Comparison of ENCODE assay signal across 13 mouse cellular contexts in genomic region chr10:34431783-34432182, GRCm38 (mm10). TPM values are rescaled to one million over a fixed set of nuclear protein-coding genes. Genes with fewer than 3 reads are reported as not detected.
DNase-seq lines count a peak whose midpoint lies in the region; ATAC-seq and TF ChIP-seq lines count a peak whose summit lies in the region.
"Had no signal": no experiment of that assay in that cellular context is flagged by ENCODE, and none has a peak within 500 bp of the region (broad histone marks: within the 10 kb centered on the region; RNA-seq: fewer than 3 reads in every experiment).

No protein-coding gene starts in this region.

- H3K36me3 ChIP-seq in heart, postnatal 0 days (replicated peaks; ENCODE audit: control insufficient read depth, insufficient read depth, low read length) = no peaks in the 10 kb centered on the region
- H3K36me3 ChIP-seq in E14TG2a.4 (ENCODE audit: insufficient read depth, low read length) = no peaks in the 10 kb centered on the region
- H3K36me3 ChIP-seq in embryonic facial prominence, embryonic 14.5 days (ENCODE audit: control insufficient read depth, insufficient read depth, low read length) = no peaks in the 10 kb centered on the region
- H3K36me3 ChIP-seq: embryonic facial prominence, embryonic 13.5 days; G1E; neural tube, embryonic 12.5 days had no signal

- no peak overlapping the region for H3K4me2 ChIP-seq in heart, postnatal 0 days (ENCODE audit: low read depth, low read length)
- H3K4me2 ChIP-seq in embryonic facial prominence, embryonic 14.5 days (ENCODE audit: low read depth, low read length) = no peak overlapping the region
- H3K4me2 ChIP-seq: embryonic facial prominence, embryonic 13.5 days; neural tube, embryonic 12.5 days had no signal

- no peaks in the 10 kb centered on the region for H3K9me3 ChIP-seq in heart, postnatal 0 days (replicated peaks; ENCODE audit: control insufficient read depth, low read length)
- H3K9me3 ChIP-seq in E14TG2a.4 (ENCODE audit: low read length) = peaks cover 11% of the 10 kb centered on the region
- no peaks in the 10 kb centered on the region for H3K9me3 ChIP-seq in embryonic facial prominence, embryonic 14.5 days (ENCODE audit: control insufficient read depth, low read length)
- H3K9me3 ChIP-seq: embryonic facial prominence, embryonic 13.5 days; G1E; neural tube, embryonic 12.5 days had no signal

- no peak overlapping the region for H3K27ac ChIP-seq in heart, postnatal 0 days (ENCODE audit: low read depth)
- no peak overlapping the region for H3K27ac ChIP-seq in embryonic facial prominence, embryonic 14.5 days (replicated peaks; ENCODE audit: low read depth, low read length)
- H3K27ac ChIP-seq: embryonic facial prominence, embryonic 13.5 days; neural tube, embryonic 12.5 days had no signal

- TF ChIP-seq CTCF in heart, postnatal 0 days (IDR thresholded peaks at IDR 0.05; ENCODE audit: low read depth) = peak; percentile 60
- TF ChIP-seq CTCF in lung, adult 2 months (IDR thresholded peaks at IDR 0.05; ENCODE audit: insufficient read depth, low read length) = peak; percentile 43; the same call in 1 of the 2 replicates
- TF ChIP-seq CTCF in E14TG2a.4 (conservative IDR thresholded peaks at IDR 0.05; ENCODE audit: low read length) = peak; percentile 24

- DNase-seq in heart, postnatal 0 days (ENCODE audit: low spot score) = peak; percentile 13
- DNase-seq in heart, adult 9 months (ENCODE audit: low spot score in 2 of 2) = no peak
- no peak for DNase-seq in lung, adult 2 months
- no peak for DNase-seq in lung, postnatal 10 days
- DNase-seq in embryonic facial prominence, embryonic 14.5 days (ENCODE audit: low spot score) = peak; percentile 41
- DNase-seq in adrenal gland, postnatal 10 days = no peak
- DNase-seq: right cerebral cortex, postnatal 25 days; thymus, postnatal 4 days had no signal

- no peak overlapping the region for H3K4me3 ChIP-seq in heart, postnatal 0 days (ENCODE audit: low read depth, low read length)
- H3K4me3 ChIP-seq in lung, adult 2 months (replicated peaks; ENCODE audit: extremely low read depth, low read depth, low read length) = no peak overlapping the region
- no peak overlapping the region for H3K4me3 ChIP-seq in E14TG2a.4 (replicated peaks; ENCODE audit: low read length)
- no peak overlapping the region for H3K4me3 ChIP-seq in embryonic facial prominence, embryonic 14.5 days (ENCODE audit: low read depth, low read length)
- H3K4me3 ChIP-seq: embryonic facial prominence, embryonic 13.5 days; neural tube, embryonic 12.5 days had no signal

- no peaks in the 10 kb centered on the region for H3K27me3 ChIP-seq in heart, postnatal 0 days (ENCODE audit: control insufficient read depth, insufficient read depth, low read length)
- no peaks in the 10 kb centered on the region for H3K27me3 ChIP-seq in E14TG2a.4 (ENCODE audit: insufficient read depth, low read length)
- no peaks in the 10 kb centered on the region for H3K27me3 ChIP-seq in embryonic facial prominence, embryonic 14.5 days (replicated peaks; ENCODE audit: control insufficient read depth, insufficient read depth, low read length)
- H3K27me3 ChIP-seq: embryonic facial prominence, embryonic 13.5 days; neural tube, embryonic 12.5 days had no signal

- no peak for TF ChIP-seq EP300 in heart, postnatal 0 days (IDR thresholded peaks at IDR 0.05; ENCODE audit: low read depth)

- H3K4me1 ChIP-seq in heart, postnatal 0 days (ENCODE audit: control insufficient read depth, insufficient read depth) = no peaks in the 10 kb centered on the region
- H3K4me1 ChIP-seq in lung, adult 2 months (ENCODE audit: control insufficient read depth, insufficient read depth, low read length) = no peaks in the 10 kb centered on the region
- H3K4me1 ChIP-seq in E14TG2a.4 (replicated peaks; ENCODE audit: low read depth, low read length) = no peaks in the 10 kb centered on the region
- H3K4me1 ChIP-seq in embryonic facial prominence, embryonic 14.5 days (ENCODE audit: control insufficient read depth, insufficient read depth, low read length) = no peaks in the 10 kb centered on the region
- H3K4me1 ChIP-seq: embryonic facial prominence, embryonic 13.5 days; neural tube, embryonic 12.5 days had no signal

- no peak for ATAC-seq in heart, postnatal 0 days (ENCODE audit: insufficient read depth, low read depth)
- ATAC-seq in embryonic facial prominence, embryonic 14.5 days (ENCODE audit: low read depth) = no peak
- ATAC-seq: inflammation-experienced regulatory T-cells, adult 6 months had no signal

- no peak overlapping the region for H3K9ac ChIP-seq in heart, postnatal 0 days (replicated peaks; ENCODE audit: low read depth, low read length)
- H3K9ac ChIP-seq in embryonic facial prominence, embryonic 14.5 days (ENCODE audit: low read depth, low read length) = no peak overlapping the region
- H3K9ac ChIP-seq: embryonic facial prominence, embryonic 13.5 days; neural tube, embryonic 12.5 days had no signal

- TF ChIP-seq POLR2A in lung, adult 2 months (IDR thresholded peaks at IDR 0.05; ENCODE audit: borderline replicate concordance, extremely low read depth, low read depth, low read length) = no peak

RNA-seq across cellular contexts. Expression of gene Nt5dc1, which starts 13.4 kb away (rescaled TPM):
- 0.42 and 6.8 TPM in 2 replicates for total RNA-seq in heart, postnatal 0 days (2014; rRNA removed; ENCODE audit: low replicate concordance)
- 6.3 and 7.5 TPM in 2 replicates for polyA plus RNA-seq in heart, postnatal 0 days (2015; fragmentation: Nextera tagmentation; extraction: Ambion mirVana)
- polyA plus RNA-seq in lung, adult 2 months (2012; rRNA removed) = 6.5 and 6.6 TPM in 2 replicates
- 8.9 and 11.7 TPM in 2 replicates for polyA plus RNA-seq in embryonic facial prominence, embryonic 14.5 days (2014; fragmentation: Nextera tagmentation; extraction: Ambion mirVana)
- total RNA-seq in adrenal gland, postnatal 10 days (2021) = 10 to 100 TPM; 16.3 to 21.1 TPM

RNA-seq across cellular contexts. Expression of gene Col10a1, which starts 42.0 kb away (rescaled TPM):
- 0.15 TPM in 1 of 2 replicates, not detected in the other for total RNA-seq in heart, postnatal 0 days (2014; rRNA removed; ENCODE audit: low replicate concordance)
- polyA plus RNA-seq in heart, postnatal 0 days (2015; fragmentation: Nextera tagmentation; extraction: Ambion mirVana) = 0.08 TPM in 2 replicates
- polyA plus RNA-seq in lung, adult 2 months (2012; rRNA removed) = 0.05 and 0.83 TPM in 2 replicates
- polyA plus RNA-seq in embryonic facial prominence, embryonic 14.5 days (2014; fragmentation: Nextera tagmentation; extraction: Ambion mirVana) = 4.2 and 6.5 TPM in 2 replicates
- total RNA-seq in adrenal gland, postnatal 10 days (2021) = 1 to 10 TPM in 1 of 2 experiments, under 1 TPM in 1; 0.58 to 2.3 TPM
- polyA plus RNA-seq: G1E had no signal

RNA-seq across cellular contexts. Expression of gene Frk, which starts 51.4 kb away (rescaled TPM):
- total RNA-seq in heart, postnatal 0 days (2014; rRNA removed; ENCODE audit: low replicate concordance) = 0.97 and 3.5 TPM in 2 replicates
- polyA plus RNA-seq in heart, postnatal 0 days (2015; fragmentation: Nextera tagmentation; extraction: Ambion mirVana) = 2.4 and 2.8 TPM in 2 replicates
- polyA plus RNA-seq in lung, adult 2 months (2012; rRNA removed) = 0.80 and 1.5 TPM in 2 replicates
- 12.2 and 12.9 TPM in 2 replicates for polyA plus RNA-seq in embryonic facial prominence, embryonic 14.5 days (2014; fragmentation: Nextera tagmentation; extraction: Ambion mirVana)
- total RNA-seq in adrenal gland, postnatal 10 days (2021) = 10 to 100 TPM in 1 of 2 experiments, 1 to 10 TPM in 1; 6.6 to 10.5 TPM
- total RNA-seq: G1E had no signal
- polyA plus RNA-seq: G1E; inflammation-experienced regulatory T-cells, adult 6 months had no signal

Comparison
In these comparisons a context has a peak if more than half of its experiments do, and no peak if none do; other contexts are left out.
1. DNase-seq: peak in heart, postnatal 0 days (single experiment) and embryonic facial prominence, embryonic 14.5 days (single experiment); none in heart, adult 9 months (0 of 2), lung, adult 2 months (single experiment), lung, postnatal 10 days (single experiment) and adrenal gland, postnatal 10 days (single experiment).
2. Peak in every context shown above with its lines, with median percentiles within 50 percentile points of each other: CTCF ChIP-seq.